Mouse (Mus musculus) embryonic facial prominence, embryonic 12.5 days (tissue): ENCODE results near the gene Kalrn. TPM values are rescaled to one million over a fixed set of nuclear protein-coding genes. Genes with fewer than 3 reads are reported as not detected.
A peak's percentile ranks its signal among the peaks of the same experiment; 100 is the strongest.

Experiments
- ATAC-seq: fragments of 200-750 bp; cut with Nextera tagmentation; 2 replicates; pipeline ENCODE4 v1.8.0; 2017; ENCODE audit not compliant: insufficient number of reproducible peaks, insufficient read depth, low FRiP score, low TSS enrichment
- H3K27ac ChIP-seq: fragments of 300-500 bp; sonication (generic); 2 replicates; pipeline ENCODE4 v1.5.1; 2016; ENCODE audit warnings: mild to moderate bottlenecking
- H3K27me3 ChIP-seq: fragments of 300-500 bp; sonication (generic); 2 replicates; pipeline ENCODE4 v1.6.1; 2016; ENCODE audit warnings: mild to moderate bottlenecking, moderate library complexity
- H3K36me3 ChIP-seq: fragments of 300-500 bp; sonication (generic); 2 replicates; pipeline ENCODE4 v1.6.1; 2016; ENCODE audit warnings: mild to moderate bottlenecking
- H3K4me1 ChIP-seq: fragments of 300-500 bp; sonication (generic); 2 replicates; pipeline ENCODE4 v1.6.1; 2016
- H3K4me2 ChIP-seq: fragments of 300-500 bp; sonication (generic); replicated peaks from 2 replicates; pipeline ENCODE4 v1.6.1; 2016; ENCODE audit warnings: mild to moderate bottlenecking, moderate library complexity
- H3K4me3 ChIP-seq: fragments of 300-500 bp; sonication (generic); 2 replicates; pipeline ENCODE4 v1.5.1; 2016; ENCODE audit warnings: mild to moderate bottlenecking
- H3K9ac ChIP-seq: fragments of 300-500 bp; sonication (generic); 2 replicates; pipeline ENCODE4 v1.6.1; 2016; ENCODE audit warnings: mild to moderate bottlenecking, moderate library complexity
- H3K9me3 ChIP-seq: fragments of 300-500 bp; sonication (generic); 2 replicates; pipeline ENCODE4 v1.6.1; 2016; ENCODE audit warnings: mild to moderate bottlenecking, moderate library complexity
- WGBS: fragments of 180-500 bp; shearing (Covaris S2); methylation state at CpG from one replicate; pipeline ENCODE4 v1.1.7; 2016; 5-methylcytosine and 5-hydroxymethylcytosine counted together
- polyA plus RNA-seq: library from polyadenylated mRNA; unstranded; fragments of >200 nt; fragmentation: Nextera tagmentation; extraction: Ambion mirVana; gene quantifications from 2 replicates; pipeline ENCODE4 v1.2.1, GENCODE M21; 2016

The Kalrn gene
- polyA plus RNA-seq, 1 experiment from 2014 or later, result 19.2 TPM

- 26% methylated on average over 5 of the region's 5 CpGs for WGBS
These were observed 460.8 kb downstream of the Kalrn start for GRCm38 (mm10) chr16:34112490-34112889.

DNA sequence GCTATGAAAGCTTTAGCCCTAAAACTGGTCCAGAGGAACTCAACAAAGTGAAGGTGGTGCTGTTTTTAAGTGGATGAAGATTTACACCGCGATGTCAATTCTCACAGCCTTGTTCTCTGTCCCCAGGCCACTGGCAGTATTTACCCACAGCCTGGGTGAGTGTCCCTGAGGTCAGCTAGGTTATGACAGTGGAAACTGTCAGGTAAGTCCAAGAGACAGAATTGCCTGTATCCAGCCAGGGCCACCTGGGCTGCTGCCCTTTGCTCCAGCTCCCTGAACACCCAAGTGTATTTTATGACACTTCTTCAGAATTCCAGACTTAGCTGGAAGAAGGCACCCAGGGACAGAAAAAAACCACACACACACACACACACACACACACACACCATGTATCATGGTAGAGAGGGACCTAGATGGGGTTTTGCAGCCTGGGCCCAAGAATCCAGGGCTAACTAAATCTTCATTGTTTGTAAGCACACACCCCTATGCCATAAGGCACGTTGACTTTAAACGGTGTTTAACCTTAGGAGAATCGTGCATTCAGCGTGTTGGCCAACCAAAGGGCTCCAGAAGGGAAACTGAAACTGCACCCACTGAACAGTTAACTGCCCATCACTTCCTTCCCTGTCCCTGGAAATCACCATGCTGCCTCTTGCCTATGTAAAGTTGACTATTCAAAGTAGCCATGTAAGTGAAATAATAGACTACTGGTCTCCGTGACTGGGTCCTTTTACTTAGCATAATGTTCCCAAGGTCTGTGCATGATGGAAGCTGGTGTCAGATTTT lies 462.3 kb downstream of the Kalrn start:
- Histone ChIP-seq H3K9me3 (no peaks in the 10 kb centered on the region), H3K4me2 (no peak overlapping the region), H3K36me3 (0 out of 2 replicates have a peak, but pooled peaks cover under 1% of the 10 kb centered on the region), H3K27me3 (no peaks in the 10 kb centered on the region), H3K4me3 (no peak overlapping the region), H3K9ac (no peak overlapping the region), H3K4me1 (no peaks in the 10 kb centered on the region), H3K27ac (no peak overlapping the region)
- 91% methylated on average over 7 of the region's 7 CpGs for WGBS
- no peak for ATAC-seq

More at GRCm38 (mm10) chr16:34112490-34112889, 460.8 kb downstream of the Kalrn start:
- 0 out of 2 replicates have a peak, but pooled peaks cover 3% of the 10 kb centered on the region for H3K36me3 ChIP-seq
- no peaks in the 10 kb centered on the region for H3K4me1 ChIP-seq
- H3K27me3 ChIP-seq, result no peaks in the 10 kb centered on the region
- no peak overlapping the region for H3K9ac ChIP-seq
- H3K4me3 ChIP-seq, result no peak overlapping the region
- H3K9me3 ChIP-seq, result no peaks in the 10 kb centered on the region
- no peak overlapping the region for H3K4me2 ChIP-seq
- no peak overlapping the region for H3K27ac ChIP-seq
- ATAC-seq, result no peak

GRCm38 (mm10) chr16:34104427-34104826 lies 468.9 kb downstream of the Kalrn start:
- Histone ChIP-seq H3K4me3 (no peak overlapping the region), H3K4me2 (no peak overlapping the region), H3K27me3 (no peaks in the 10 kb centered on the region), H3K27ac (no peak overlapping the region), H3K4me1 (no peaks in the 10 kb centered on the region), H3K9me3 (no peaks in the 10 kb centered on the region), H3K36me3 (no peaks in the 10 kb centered on the region), H3K9ac (no peak overlapping the region)
- WGBS, result 88% methylated on average over 6 of the region's 6 CpGs
- ATAC-seq, result no peak

DNA sequence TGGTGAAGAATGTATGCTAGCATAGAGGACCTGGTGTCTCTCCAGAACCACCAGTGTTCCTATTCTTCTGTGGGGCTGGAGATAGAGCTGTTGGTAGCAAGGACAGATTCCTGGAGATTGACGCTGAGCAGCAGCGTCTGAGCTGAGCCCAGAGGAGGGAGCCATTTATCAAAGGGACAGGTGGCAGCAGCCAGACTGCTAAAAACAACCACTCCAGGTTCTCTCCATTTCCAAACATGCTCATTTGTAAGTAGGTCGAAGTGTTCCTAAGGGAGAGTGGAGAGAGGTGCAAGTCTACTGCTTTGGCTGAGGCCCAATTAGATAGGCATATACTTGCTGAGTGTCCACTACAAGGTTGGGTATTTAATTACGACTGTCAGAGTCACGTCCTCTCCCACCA lies 470.6 kb downstream of the Kalrn start:
- Histone ChIP-seq H3K9ac (no peak overlapping the region), H3K27ac (no peak overlapping the region), H3K27me3 (no peaks in the 10 kb centered on the region), H3K9me3 (no peaks in the 10 kb centered on the region), H3K4me3 (no peak overlapping the region), H3K36me3 (no peaks in the 10 kb centered on the region), H3K4me2 (no peak overlapping the region), H3K4me1 (no peaks in the 10 kb centered on the region)
- 60% methylated on average over 5 of the region's 5 CpGs for WGBS
- no peak for ATAC-seq

GRCm38 (mm10) chr16:34099795-34100194 lies 473.5 kb downstream of the Kalrn start:
- Histone ChIP-seq H3K4me3 (no peak overlapping the region), H3K4me2 (no peak overlapping the region)

DNA sequence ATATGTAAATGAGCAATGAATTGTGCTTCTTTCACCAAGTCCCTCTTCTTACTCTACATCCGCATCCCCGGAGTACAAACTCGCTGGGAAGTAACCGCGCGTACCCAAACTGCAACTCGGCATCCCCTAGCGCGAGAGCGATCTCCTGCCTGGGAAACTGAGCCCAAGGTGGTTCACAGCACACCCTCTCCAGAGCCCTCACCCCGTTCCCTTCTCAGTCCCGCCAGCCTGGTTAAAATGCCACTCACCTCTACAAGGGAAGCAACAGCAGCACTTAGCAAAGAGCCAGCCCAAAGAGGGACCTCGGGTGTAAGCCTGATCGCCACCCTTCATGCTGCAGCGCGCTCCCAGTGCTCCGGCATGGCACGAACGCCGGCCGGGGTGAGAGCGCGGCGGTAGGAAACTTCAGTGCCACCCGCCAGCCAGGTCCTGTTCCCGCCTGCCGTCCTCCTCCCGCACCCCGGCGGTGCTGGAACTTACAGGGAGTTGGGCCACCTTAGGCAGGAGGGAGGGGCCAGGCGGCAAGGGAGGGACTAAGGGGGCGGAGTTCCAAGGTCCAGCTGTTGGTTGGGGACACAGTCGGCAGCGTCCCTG lies 477.7 kb downstream of the Kalrn start:
- Histone ChIP-seq H3K9me3 (no peaks in the 10 kb centered on the region), H3K4me2 (peak overlapping the region; percentile 87), H3K4me1 (peaks cover 21% of the 10 kb centered on the region), H3K9ac (peak overlapping the region; percentile 56), H3K4me3 (peak overlapping the region; percentile 49), H3K27me3 (peaks cover 4% of the 10 kb centered on the region; the same call in 1 of the 2 replicates), H3K36me3 (no peaks in the 10 kb centered on the region), H3K27ac (peak overlapping the region; percentile 30; the same call in 1 of the 2 replicates)
- peak; percentile 61 for ATAC-seq
- under 1% methylated on average over 34 of the region's 34 CpGs for WGBS

More at GRCm38 (mm10) chr16:34099795-34100194, 473.5 kb downstream of the Kalrn start:
- ATAC-seq, result no peak
- 66% methylated on average over 3 of the region's 3 CpGs for WGBS
- H3K27me3 ChIP-seq, result peaks cover 4% of the 10 kb centered on the region; the same call in 1 of the 2 replicates
- peaks cover 14% of the 10 kb centered on the region for H3K4me1 ChIP-seq
- no peaks in the 10 kb centered on the region for H3K36me3 ChIP-seq
- H3K9me3 ChIP-seq, result no peaks in the 10 kb centered on the region
- H3K27ac ChIP-seq, result no peak overlapping the region
- H3K9ac ChIP-seq, result no peak overlapping the region

DNA sequence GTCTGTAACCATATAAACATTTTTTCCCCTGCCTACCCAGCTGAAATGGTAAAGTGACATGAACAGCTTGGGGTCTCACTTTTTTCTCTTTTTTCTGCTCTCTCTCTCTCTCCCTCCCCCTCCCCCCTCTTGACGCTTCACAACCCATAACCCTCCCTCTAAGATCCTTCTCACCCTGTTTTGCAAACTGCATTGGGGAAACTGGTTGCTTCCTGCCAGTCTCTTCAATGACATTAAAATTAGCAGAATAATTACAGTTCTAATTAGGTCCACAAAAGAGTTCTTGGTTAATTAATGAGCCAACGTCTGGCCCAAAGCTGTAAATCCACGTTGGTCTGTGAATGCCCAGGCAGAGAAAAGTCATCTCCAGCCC lies 478.3 kb downstream of the Kalrn start:
- no peaks in the 10 kb centered on the region for H3K36me3 ChIP-seq
- peaks cover 21% of the 10 kb centered on the region for H3K4me1 ChIP-seq
- no peak overlapping the region for H3K27ac ChIP-seq
- H3K4me3 ChIP-seq, result peak overlapping the region; percentile 49
- peaks cover 4% of the 10 kb centered on the region; the same call in 1 of the 2 replicates for H3K27me3 ChIP-seq
- peak overlapping the region; percentile 87 for H3K4me2 ChIP-seq
- 0 out of 2 replicates have a peak overlapping the region, but pooled peaks have one; percentile 56 for H3K9ac ChIP-seq
- H3K9me3 ChIP-seq, result no peaks in the 10 kb centered on the region
- under 1% methylated on average over 3 of the region's 3 CpGs for WGBS
- ATAC-seq, result no peak

GRCm38 (mm10) chr16:34094446-34095092 lies 478.8 kb downstream of the Kalrn start:
- H3K9me3 ChIP-seq, result no peaks in the 10 kb centered on the region
- WGBS, result under 1% methylated on average over 16 of the region's 16 CpGs
- peak overlapping the region; percentile 49 for H3K4me3 ChIP-seq
- peak overlapping the region; percentile 34 for H3K9ac ChIP-seq
- H3K4me1 ChIP-seq, result peaks cover 26% of the 10 kb centered on the region
- H3K27ac ChIP-seq, result no peak overlapping the region
- H3K27me3 ChIP-seq, result peaks cover 4% of the 10 kb centered on the region; the same call in 1 of the 2 replicates
- peak; percentile 69 for ATAC-seq
- no peaks in the 10 kb centered on the region for H3K36me3 ChIP-seq
- peak overlapping the region; percentile 87 for H3K4me2 ChIP-seq

GRCm38 (mm10) chr16:34093734-34094445 lies 479.4 kb downstream of the Kalrn start:
- Histone ChIP-seq H3K27me3 (peaks cover 4% of the 10 kb centered on the region; the same call in 1 of the 2 replicates), H3K9me3 (no peaks in the 10 kb centered on the region), H3K9ac (peak overlapping the region; percentile 34), H3K27ac (no peak overlapping the region), H3K4me1 (peaks cover 26% of the 10 kb centered on the region), H3K4me2 (peak overlapping the region; percentile 87), H3K4me3 (peak overlapping the region; percentile 49), H3K36me3 (no peaks in the 10 kb centered on the region)
- 3% methylated on average over 14 of the region's 14 CpGs for WGBS
- ATAC-seq, result no peak

DNA sequence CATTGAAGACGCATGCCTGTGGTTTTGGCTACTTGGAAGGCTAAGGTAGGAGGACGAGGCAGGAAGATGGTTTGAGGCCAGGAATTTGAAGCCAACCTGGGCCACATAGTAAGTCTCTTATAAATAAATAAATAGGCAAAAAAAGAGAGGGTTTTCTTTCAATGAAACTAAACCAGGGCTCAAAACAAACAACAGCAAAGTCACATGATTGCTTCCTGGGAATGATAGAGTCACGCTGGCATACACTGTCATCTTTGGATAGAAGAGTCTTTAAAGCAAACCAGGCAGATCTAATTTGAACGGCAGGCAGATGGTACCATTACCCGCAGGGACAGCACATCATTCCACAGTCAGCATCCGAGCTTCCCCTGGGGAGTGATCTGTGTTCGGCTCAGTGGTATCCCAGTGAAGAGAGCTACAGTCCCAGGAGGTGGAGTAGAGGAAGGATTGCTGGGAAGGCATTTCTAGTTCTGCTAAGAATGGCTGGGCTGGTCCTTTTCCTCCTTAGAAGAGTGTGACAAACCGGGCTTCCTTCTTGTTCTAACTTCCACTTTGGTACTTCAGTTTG lies 483.7 kb downstream of the Kalrn start:
- no peak overlapping the region for H3K4me3 ChIP-seq
- H3K4me1 ChIP-seq, result peaks cover 18% of the 10 kb centered on the region
- no peak overlapping the region for H3K27ac ChIP-seq
- H3K27me3 ChIP-seq, result no peaks in the 10 kb centered on the region
- no peaks in the 10 kb centered on the region for H3K36me3 ChIP-seq
- no peak overlapping the region for H3K4me2 ChIP-seq
- H3K9me3 ChIP-seq, result no peaks in the 10 kb centered on the region
- no peak overlapping the region for H3K9ac ChIP-seq
- no peak for ATAC-seq
- WGBS, result 37% methylated on average over 8 of the region's 8 CpGs

- WGBS, result 81% methylated on average over 3 of the region's 3 CpGs
- H3K27ac ChIP-seq, result no peak overlapping the region
- no peak for ATAC-seq
- H3K9me3 ChIP-seq, result no peaks in the 10 kb centered on the region
- H3K36me3 ChIP-seq, result no peaks in the 10 kb centered on the region
- no peak overlapping the region for H3K4me3 ChIP-seq
- H3K4me1 ChIP-seq, result peaks cover 17% of the 10 kb centered on the region
- H3K9ac ChIP-seq, result no peak overlapping the region
- no peaks in the 10 kb centered on the region for H3K27me3 ChIP-seq
- H3K4me2 ChIP-seq, result no peak overlapping the region
These were observed 484.3 kb downstream of the Kalrn start for GRCm38 (mm10) chr16:34089022-34089421.
